Mouse (Mus musculus) spleen, postnatal 10 days (tissue): ENCODE measurements around the gene Pm20d2.

Source experiments
- DNase-seq, 2 experiments: peaks; one replicate each; pipeline ENCODE4 v3.0.0; 2021 to 2022; ENCODE audit warnings: low spot score in 2 of 2

Gene Pm20d2

GRCm38 (mm10) chr4:33189735-33190036, at the start of gene Pm20d2:
Gene Pm20d2, minus strand, starts transcription at chr4:33189737.
- no peak for DNase-seq

DNA sequence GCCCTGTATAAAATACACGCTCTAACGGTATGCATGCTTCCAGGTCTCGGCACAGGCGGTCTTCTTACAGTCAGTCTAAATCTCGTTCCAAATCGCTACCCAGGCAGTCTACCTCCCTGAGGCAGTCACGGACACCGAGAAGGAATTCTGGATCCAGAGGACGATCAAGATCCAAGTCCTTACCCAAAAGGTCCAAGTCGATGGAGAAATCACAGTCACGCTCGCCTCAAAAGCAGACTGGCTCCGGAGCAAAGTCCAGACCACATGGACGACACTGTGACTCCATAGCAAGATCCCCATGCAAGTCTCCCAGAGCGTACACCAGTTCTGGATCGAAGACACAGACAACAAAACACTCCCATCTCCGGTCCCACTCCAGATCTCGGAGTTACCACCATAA, 41.3 kb upstream of the Pm20d2 start:
- no peak for DNase-seq

GRCm38 (mm10) chr4:33229639-33230038, 40.1 kb upstream of the Pm20d2 start:
- DNase-seq, result no peak

DNA sequence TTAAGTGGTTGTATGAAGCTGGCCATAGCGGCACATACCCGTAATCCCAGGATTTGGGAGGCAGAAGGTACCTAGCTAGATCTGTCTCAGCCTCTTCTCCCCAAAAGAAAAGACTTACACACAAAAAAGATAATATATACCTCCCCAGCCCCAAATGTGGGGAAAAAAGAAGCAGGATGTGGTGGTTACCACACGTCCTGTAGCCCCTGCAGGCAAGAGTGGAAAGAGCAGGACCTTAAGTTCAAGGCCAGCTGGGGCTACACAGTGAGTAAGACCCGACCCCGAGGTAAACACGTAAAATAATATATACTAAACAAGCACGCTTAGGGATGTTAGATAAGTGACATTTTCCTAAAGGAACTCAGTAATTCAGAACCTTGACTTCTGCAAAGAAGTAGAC, 37.6 kb upstream of the Pm20d2 start:
- no peak for DNase-seq

DNA sequence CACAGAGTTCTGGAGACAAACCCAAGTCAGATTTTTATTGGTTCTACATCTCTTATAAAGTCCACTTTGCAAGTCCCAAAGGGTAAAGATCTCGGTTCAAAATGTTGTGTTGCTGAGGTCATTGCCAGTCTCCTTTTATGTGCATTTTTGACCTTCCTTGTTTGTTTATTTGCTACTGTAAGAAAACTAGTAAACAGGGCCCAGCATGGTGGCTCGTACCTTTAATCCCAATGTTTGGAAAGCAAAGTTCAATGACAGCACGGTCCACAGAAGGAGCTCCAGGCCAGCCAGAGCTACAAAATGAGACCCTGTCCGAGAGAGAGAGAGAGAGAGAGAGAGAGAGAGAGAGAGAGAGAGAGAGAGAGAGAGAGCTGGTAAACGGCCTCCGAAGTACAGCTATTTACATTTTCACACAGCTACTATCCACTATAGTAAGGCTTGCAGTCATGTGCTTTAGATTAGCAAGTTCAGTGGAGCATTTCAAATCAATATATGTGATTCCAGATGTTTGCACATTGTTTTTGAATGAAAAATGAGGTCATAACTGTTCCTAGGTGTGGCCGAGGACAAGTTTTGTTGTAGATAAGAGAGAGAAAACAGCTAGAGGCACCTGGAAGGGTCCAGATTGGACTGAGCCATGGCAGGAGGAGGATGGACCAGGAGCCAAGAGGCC, 34.6 kb upstream of the Pm20d2 start:
- DNase-seq, result no peak

- DNase-seq, result no peak
Observed at GRCm38 (mm10) chr4:33221847-33222246, 32.3 kb upstream of the Pm20d2 start.

DNA sequence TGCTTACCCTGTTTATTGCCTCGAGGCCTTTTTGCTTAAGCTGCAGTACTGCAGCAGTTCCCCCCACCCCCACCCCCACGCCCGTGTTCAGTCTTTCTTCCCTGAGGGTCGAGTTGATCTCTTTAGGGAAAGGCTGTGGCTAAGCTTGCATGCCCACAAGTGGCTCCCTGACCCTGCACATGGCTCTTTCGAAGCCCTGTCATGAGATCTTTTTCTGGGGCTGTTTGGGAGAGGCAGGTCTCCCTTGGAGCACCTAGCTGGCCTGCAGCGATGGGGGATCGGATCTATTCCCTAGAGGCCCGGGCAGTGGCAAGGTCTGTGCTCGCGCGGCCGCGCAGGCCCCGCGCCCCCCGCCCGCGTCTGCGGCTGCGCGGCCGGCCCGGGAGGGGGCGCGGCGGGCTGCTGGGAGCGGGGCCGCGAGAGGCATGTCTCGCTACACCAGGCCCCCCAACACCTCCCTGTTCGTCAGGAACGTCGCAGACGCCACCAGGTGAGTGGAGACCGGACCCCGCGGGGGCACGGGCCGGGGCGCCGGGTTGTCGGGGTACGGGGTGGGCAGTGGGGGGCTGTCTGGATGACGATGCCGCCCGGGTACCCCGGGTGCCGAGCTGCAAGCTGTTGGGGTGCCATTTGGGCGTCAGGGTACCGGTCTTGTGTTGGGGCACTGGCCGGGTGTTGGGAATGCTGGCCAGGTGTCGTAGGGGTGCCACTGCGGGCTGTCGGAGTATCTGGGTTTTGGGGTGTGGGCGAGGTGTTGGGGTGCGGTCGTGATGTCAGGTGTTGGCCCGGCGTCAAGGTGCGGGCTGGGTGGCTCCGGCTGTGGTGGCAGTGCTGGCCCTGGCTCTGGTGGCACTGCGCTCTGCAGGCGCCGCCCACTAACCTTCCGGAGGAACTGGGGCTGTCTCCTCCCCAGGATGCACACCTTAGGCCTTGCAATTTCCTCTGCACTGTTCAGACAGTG, 19.6 kb upstream of the Pm20d2 start, which contains the start of gene Srsf12:
TSS of gene Srsf12 (plus strand) at position 111 of the 961 bp plus-strand sequence.
- DNase-seq, result peak in 1 of 2 experiments; percentile 38

DNA sequence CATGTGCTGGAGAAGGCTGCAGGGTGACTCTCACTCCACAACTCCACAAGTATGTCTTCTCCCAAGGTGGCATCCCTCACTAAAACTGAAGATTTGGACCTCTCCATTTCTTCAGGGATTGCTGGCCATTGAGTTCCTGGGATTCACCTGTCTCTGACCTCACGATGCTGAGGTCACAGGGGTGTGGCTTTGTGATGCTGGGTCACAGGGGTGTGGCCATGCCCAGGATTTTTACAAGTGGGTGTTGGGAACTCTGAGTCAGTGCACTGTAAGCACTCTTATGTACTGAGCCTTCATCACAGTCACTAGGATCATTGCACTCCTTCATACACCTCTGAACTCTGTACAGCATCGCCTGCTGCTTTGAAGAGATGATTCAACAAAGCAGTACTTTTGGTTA, 18.0 kb upstream of the Pm20d2 start:
- DNase-seq, result no peak

- DNase-seq, result peak; percentile 13 to 71
Observed at GRCm38 (mm10) chr4:33204682-33205081, 15.1 kb upstream of the Pm20d2 start.

- no peak for DNase-seq
Observed at GRCm38 (mm10) chr4:33198117-33198516, 8.6 kb upstream of the Pm20d2 start.

- peak; percentile 36 to 70 for DNase-seq
Observed at GRCm38 (mm10) chr4:33188781-33189734, 479 bp downstream of the Pm20d2 start.

DNA sequence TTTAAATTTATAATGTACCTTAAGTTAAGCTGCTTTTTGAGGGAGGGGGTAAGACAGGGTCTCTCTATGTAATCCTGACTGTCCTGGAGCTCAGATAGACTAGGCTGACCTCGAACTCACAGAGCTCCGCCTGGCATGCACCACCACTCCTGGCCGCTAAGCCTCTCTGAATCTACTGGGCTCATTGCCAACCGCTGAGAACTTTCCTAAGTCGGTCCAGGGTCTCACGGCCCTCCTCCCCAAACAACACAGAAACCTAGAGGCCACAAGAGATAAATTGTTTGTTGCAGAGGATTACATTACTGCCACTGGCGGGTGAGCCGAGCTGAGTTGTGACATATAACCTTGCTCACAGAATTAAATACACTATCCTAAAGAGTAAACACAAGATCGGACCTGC, 1.4 kb downstream of the Pm20d2 start:
- peak in 1 of 2 experiments; percentile 40 for DNase-seq

DNA sequence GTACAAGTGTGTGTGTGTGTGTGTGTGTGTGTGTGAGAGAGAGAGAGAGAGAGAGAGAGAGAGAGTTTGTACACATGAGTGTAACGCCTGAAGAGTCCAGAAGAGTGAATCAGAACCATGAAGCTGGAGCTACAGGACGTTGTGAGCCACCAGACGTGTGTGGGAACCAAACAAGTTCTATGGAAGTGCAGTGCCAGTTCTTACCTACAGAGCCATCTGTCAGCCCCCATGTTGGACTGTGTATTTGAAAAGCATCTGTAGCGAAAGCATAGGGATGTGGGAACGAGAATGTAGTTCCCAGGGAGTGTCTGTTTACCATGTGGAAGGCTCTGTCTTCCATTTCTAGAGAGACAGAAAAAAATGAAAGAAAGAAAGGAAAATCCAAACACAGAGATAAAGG, 6.1 kb downstream of the Pm20d2 start:
- DNase-seq, result no peak

DNA sequence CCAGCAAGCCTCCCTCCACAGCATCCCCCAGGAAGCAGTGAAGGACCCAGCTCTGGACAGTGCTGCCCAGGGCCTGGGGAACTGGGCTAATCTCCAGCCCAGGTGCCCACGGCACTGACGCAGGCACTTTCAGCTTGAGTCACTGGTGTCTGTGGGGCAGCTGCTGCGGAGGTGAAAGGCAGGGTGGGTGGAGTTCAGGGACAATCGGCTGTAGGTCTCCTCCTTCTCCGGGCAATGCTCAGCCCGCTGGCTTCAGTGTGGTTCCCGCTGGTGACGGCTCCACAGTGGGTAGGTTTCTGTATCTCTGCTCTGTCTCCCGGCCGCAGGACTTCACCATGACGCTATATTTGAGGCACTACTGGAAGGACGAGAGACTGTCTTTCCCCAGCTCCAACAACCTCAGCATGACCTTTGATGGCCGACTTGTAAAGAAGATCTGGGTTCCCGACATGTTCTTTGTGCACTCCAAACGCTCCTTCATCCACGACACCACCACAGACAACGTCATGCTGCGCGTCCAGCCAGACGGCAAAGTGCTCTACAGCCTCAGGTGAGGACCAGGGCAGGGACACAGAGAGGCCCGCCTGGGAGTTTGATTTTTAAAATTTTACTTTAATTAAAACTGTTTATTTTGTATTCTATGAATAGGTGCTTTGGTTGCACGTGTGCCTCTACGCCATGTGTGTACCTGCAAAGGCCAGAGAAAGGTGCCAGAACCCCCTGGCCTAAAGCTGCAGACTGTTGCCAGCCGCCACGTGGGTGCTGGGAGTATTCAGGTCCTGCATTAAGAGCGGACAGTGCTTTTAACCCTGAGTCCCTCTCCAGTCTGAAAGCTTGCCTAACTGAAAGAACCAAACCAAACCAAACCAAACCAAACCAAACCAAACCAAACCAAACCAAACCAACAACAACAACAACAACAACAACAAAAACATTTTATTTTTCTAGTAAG, 37.2 kb downstream of the Pm20d2 start:
- no peak for DNase-seq

- no peak for DNase-seq
Observed at GRCm38 (mm10) chr4:33149150-33149549, 40.4 kb downstream of the Pm20d2 start.

DNA sequence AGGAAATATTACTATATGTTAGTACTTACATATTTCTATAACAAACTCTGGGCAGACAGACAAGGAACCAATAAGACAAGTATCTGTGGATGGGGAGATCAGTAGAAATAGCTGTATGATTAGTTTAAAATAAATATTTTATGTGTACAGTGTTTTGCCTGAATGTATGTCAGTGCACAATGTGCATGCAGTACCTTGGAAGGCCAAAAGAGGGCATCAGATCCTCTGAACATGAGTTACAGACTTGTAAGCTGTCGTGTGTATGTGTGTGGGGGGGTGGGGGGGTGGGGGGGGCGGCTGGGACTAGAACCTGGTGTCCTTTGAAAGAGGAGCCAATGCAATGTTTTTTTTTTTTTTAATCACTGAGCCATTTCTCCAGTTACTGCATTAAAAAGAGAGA, 41.7 kb downstream of the Pm20d2 start:
- DNase-seq, result peak; percentile 32 to 67

GRCm38 (mm10) chr4:33146679-33147291, 42.8 kb downstream of the Pm20d2 start:
- no peak for DNase-seq

DNA sequence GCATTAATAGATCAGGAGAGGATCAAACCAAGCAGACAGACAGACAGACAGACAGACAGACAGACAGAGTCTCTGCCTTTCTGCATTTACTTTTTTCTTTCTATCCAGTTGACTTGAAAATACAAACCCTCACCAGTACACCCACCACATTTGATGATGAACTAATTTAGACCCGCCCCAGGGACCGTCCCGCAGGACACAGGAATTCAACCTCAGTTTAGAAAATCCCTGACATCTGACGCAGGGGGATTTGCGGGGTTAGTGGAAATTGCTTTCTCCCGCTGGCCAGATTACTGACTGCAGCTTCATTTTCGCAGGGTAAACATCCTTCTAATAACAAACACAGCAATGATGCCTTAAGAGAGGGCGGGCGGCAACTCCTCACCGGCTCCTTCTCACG, 57.3 kb downstream of the Pm20d2 start, which contains the start of gene Gabrr1:
TSS of gene Gabrr1 (plus strand) at position 301 of the 400 bp plus-strand sequence.
- no peak for DNase-seq

GRCm38 (mm10) chr4:33125409-33126084, 64.0 kb downstream of the Pm20d2 start:
- DNase-seq, result no peak

- peak in 1 of 2 experiments; percentile 63 for DNase-seq
Observed at GRCm38 (mm10) chr4:33124493-33124892, 65.0 kb downstream of the Pm20d2 start.
